Mouse (Mus musculus): ENCODE measurements around the gene Traf3.

- no peak for TF ChIP-seq EP300 (IDR thresholded peaks at IDR 0.05; ENCODE audit: insufficient read depth, low read depth, low read length)
- no peak for TF ChIP-seq CTCF (IDR thresholded peaks at IDR 0.05)
- TF ChIP-seq POLR2A (IDR thresholded peaks at IDR 0.05; ENCODE audit: insufficient read depth, low read depth, low read length) = no peak
Observed at GRCm38 (mm10) chr12:111276371-111276770, 110.2 kb downstream of the Traf3 start.
